Mouse (Mus musculus): ENCODE data around the gene Spg7.

GRCm38 (mm10) chr8:123117127-123117731 is 54.5 kb downstream of the Spg7 start, which contains the start of gene Cpne7:
- TF ChIP-seq CTCF (conservative IDR thresholded peaks at IDR 0.05 in 1 of 2, IDR thresholded peaks at IDR 0.05 in 1 of 2; ENCODE audit: low read depth in 2 of 2, low read length in 2 of 2) (no peak), EP300 (IDR thresholded peaks at IDR 0.05; ENCODE audit: low read length) (no peak), USF1 (IDR thresholded peaks at IDR 0.05; ENCODE audit: low read depth, low read length) (no peak), ZMIZ1 (IDR thresholded peaks at IDR 0.05; ENCODE audit: low read depth, low read length) (no peak), POLR2A (IDR thresholded peaks at IDR 0.05; ENCODE audit: low read depth, low read length) (no peak), ETS1 (conservative IDR thresholded peaks at IDR 0.05; ENCODE audit: low read depth, low read length) (no peak)

Data from CH12.LX (cell line).